Mouse (Mus musculus): Measurements from ENCODE around the gene Zkscan4. TPM values are rescaled to one million over a fixed set of nuclear protein-coding genes. Genes with fewer than 3 reads are reported as not detected.
"Not testable (repeated sequence)": the region's sequence is repeated elsewhere in the genome, so short reads cannot be mapped to it uniquely, and the experiment has no call there.

Gene Zkscan4
- total RNA-seq (2022): 1 to 10 TPM; 6.0 to 6.7 (median 6.3) TPM

- DNase-seq (ENCODE audit: low spot score in 2 of 2): peak; percentile 67 to 79
These were observed at the start of gene Zkscan4, which contains the start of gene Gm10065 for GRCm38 (mm10) chr13:21478759-21479670. Zkscan4 (plus strand) TSS chr13:21478907. Gm10065 (minus strand) TSS chr13:21479441.

GRCm38 (mm10) chr13:21435476-21435875 lies 43.2 kb upstream of the Zkscan4 start:
- no peak for DNase-seq (ENCODE audit: low spot score in 2 of 2)

GRCm38 (mm10) chr13:21440503-21441206 lies 38.1 kb upstream of the Zkscan4 start, which contains the start of gene Pgbd1:
Pgbd1 (minus strand) TSS chr13:21441058.
- DNase-seq (ENCODE audit: low spot score in 2 of 2): peak; percentile 58 to 66

GRCm38 (mm10) chr13:21441207-21441572 lies 37.5 kb upstream of the Zkscan4 start:
- no peak for DNase-seq (ENCODE audit: low spot score in 2 of 2)

- DNase-seq (ENCODE audit: low spot score in 2 of 2): no peak
These were observed 31.9 kb upstream of the Zkscan4 start for GRCm38 (mm10) chr13:21446796-21447195.

- DNase-seq (ENCODE audit: low spot score in 2 of 2): no peak
These were observed 30.7 kb upstream of the Zkscan4 start for GRCm38 (mm10) chr13:21447856-21448614.

GRCm38 (mm10) chr13:21453042-21453441 lies 25.7 kb upstream of the Zkscan4 start:
- DNase-seq (ENCODE audit: low spot score in 2 of 2): no peak

GRCm38 (mm10) chr13:21453449-21453848 lies 25.3 kb upstream of the Zkscan4 start, which contains the start of gene Zscan26:
Zscan26 (minus strand) TSS chr13:21453730.
- DNase-seq (ENCODE audit: low spot score in 2 of 2): peak; percentile 76 to 81

GRCm38 (mm10) chr13:21454133-21454532 lies 24.6 kb upstream of the Zkscan4 start:
- no peak for DNase-seq (ENCODE audit: low spot score in 2 of 2)

- no peak for DNase-seq (ENCODE audit: low spot score in 2 of 2)
These were observed 22.4 kb upstream of the Zkscan4 start for GRCm38 (mm10) chr13:21456347-21456746.

- not testable (repeated sequence) for DNase-seq (ENCODE audit: low spot score in 2 of 2)
These were observed 16.2 kb upstream of the Zkscan4 start for GRCm38 (mm10) chr13:21462516-21462915.

- no peak for DNase-seq (ENCODE audit: low spot score in 2 of 2)
These were observed 11.4 kb upstream of the Zkscan4 start for GRCm38 (mm10) chr13:21467336-21467735.

- peak; percentile 50 to 78 for DNase-seq (ENCODE audit: low spot score in 2 of 2)
These were observed 10.4 kb upstream of the Zkscan4 start, which contains the start of gene Nkapl for GRCm38 (mm10) chr13:21468061-21469019. Nkapl (minus strand) TSS chr13:21468509.

- DNase-seq (ENCODE audit: low spot score in 2 of 2): no peak
These were observed 9.6 kb upstream of the Zkscan4 start for GRCm38 (mm10) chr13:21469097-21469496.

- no peak for DNase-seq (ENCODE audit: low spot score in 2 of 2)
These were observed 6.3 kb upstream of the Zkscan4 start for GRCm38 (mm10) chr13:21472427-21472826.

- no peak for DNase-seq (ENCODE audit: low spot score in 2 of 2)
These were observed 8.2 kb downstream of the Zkscan4 start for GRCm38 (mm10) chr13:21486881-21487280.

- DNase-seq (ENCODE audit: low spot score in 2 of 2): no peak
These were observed 14.1 kb downstream of the Zkscan4 start for GRCm38 (mm10) chr13:21492847-21493246.

GRCm38 (mm10) chr13:21495080-21495479 lies 16.4 kb downstream of the Zkscan4 start, which contains the start of gene AK157302:
AK157302 (plus strand) TSS chr13:21495223.
- no peak for DNase-seq (ENCODE audit: low spot score in 2 of 2)

- DNase-seq (ENCODE audit: low spot score in 2 of 2): not testable (repeated sequence)
These were observed 22.5 kb downstream of the Zkscan4 start, which contains the start of gene Gm11273 for GRCm38 (mm10) chr13:21501182-21501581. Gm11273 (minus strand) TSS chr13:21501418.

- no peak for DNase-seq (ENCODE audit: low spot score in 2 of 2)
These were observed 23.6 kb downstream of the Zkscan4 start for GRCm38 (mm10) chr13:21502296-21502695.
